Mouse (Mus musculus) ES-Bruce4 (cell line): ENCODE measurements around the gene Asb8. TPM values are rescaled to one million over a fixed set of nuclear protein-coding genes. Genes with fewer than 3 reads are reported as not detected.
A peak's percentile ranks its signal among the peaks of the same experiment; 100 is the strongest.

Experiments
- H3K27ac ChIP-seq: 2 replicates; pipeline ENCODE4 v1.5.1; 2012; ENCODE audit warnings: low read length, inconsistent platforms; ENCODE audit not compliant: insufficient read depth
- H3K27me3 ChIP-seq: 2 replicates; pipeline ENCODE4 v1.6.1; 2012; ENCODE audit warnings: mild to moderate bottlenecking, low read length, inconsistent platforms; ENCODE audit not compliant: control insufficient read depth, poor library complexity, insufficient read depth, severe bottlenecking
- H3K36me3 ChIP-seq: 2 replicates; pipeline ENCODE4 v1.6.1; 2012; ENCODE audit warnings: inconsistent platforms, mild to moderate bottlenecking, low read length, moderate library complexity; ENCODE audit not compliant: control insufficient read depth, poor library complexity, insufficient read depth, severe bottlenecking
- H3K4me1 ChIP-seq: one replicate; pipeline ENCODE4 v1.8.1; 2011; ENCODE audit warnings: low read length; ENCODE audit not compliant: control insufficient read depth, insufficient read depth
- H3K4me3 ChIP-seq: 2 replicates; pipeline ENCODE4 v1.5.1; 2011; ENCODE audit warnings: low read depth, mild to moderate bottlenecking, low read length
- H3K9ac ChIP-seq: 2 replicates; pipeline ENCODE4 v1.6.1; 2012; ENCODE audit warnings: low read depth, mild to moderate bottlenecking, inconsistent platforms; ENCODE audit not compliant: poor library complexity, severe bottlenecking
- H3K9me3 ChIP-seq: replicated peaks from 2 replicates; pipeline ENCODE4 v1.6.1; 2012; ENCODE audit warnings: mild to moderate bottlenecking, low read length, inconsistent platforms; ENCODE audit not compliant: control insufficient read depth, poor library complexity, insufficient read depth, severe bottlenecking
- CTCF ChIP-seq: IDR thresholded peaks from one replicate; pipeline ENCODE4 v1.8.1; 2011; ENCODE audit warnings: low read depth, low read length
- EP300 ChIP-seq: IDR thresholded peaks from 2 replicates; pipeline ENCODE4 v1.6.1; 2011; ENCODE audit warnings: low read depth, low read length; ENCODE audit not compliant: insufficient read depth
- POLR2A ChIP-seq: IDR thresholded peaks from one replicate; pipeline ENCODE4 v1.8.1; 2011; ENCODE audit warnings: low read length; ENCODE audit not compliant: insufficient read depth
- polyA plus RNA-seq: library from polyadenylated mRNA; stranded (reverse); fragments of >200 nt; gene quantifications from 2 replicates; pipeline ENCODE4 v1.2.4, GENCODE M21; 2011; ENCODE audit warnings: low read depth; ENCODE audit not compliant: missing spikeins, insufficient read depth, insufficient read length

The Asb8 gene
- polyA plus RNA-seq, 1 experiment = 34.7 TPM

GRCm38 (mm10) chr15:98170917-98171316 lies 5.5 kb upstream of the Asb8 start:
- no peak overlapping the region for H3K4me3 ChIP-seq
- no peaks in the 10 kb centered on the region for H3K36me3 ChIP-seq
- no peaks in the 10 kb centered on the region for H3K27me3 ChIP-seq
- 0 out of 2 replicates have a peak, but pooled peaks cover 4% of the 10 kb centered on the region for H3K9me3 ChIP-seq
- H3K4me1 ChIP-seq = no peaks in the 10 kb centered on the region
- H3K9ac ChIP-seq = no peak overlapping the region
- TF ChIP-seq POLR2A (no peak), CTCF (no peak), EP300 (no peak)
- H3K27ac ChIP-seq = no peak overlapping the region

- no peaks in the 10 kb centered on the region for H3K27me3 ChIP-seq
- H3K9me3 ChIP-seq = 0 out of 2 replicates have a peak, but pooled peaks cover 4% of the 10 kb centered on the region
- no peak overlapping the region for H3K27ac ChIP-seq
- TF ChIP-seq EP300 (no peak), POLR2A (no peak), CTCF (no peak)
- no peaks in the 10 kb centered on the region for H3K36me3 ChIP-seq
- no peak overlapping the region for H3K9ac ChIP-seq
- H3K4me3 ChIP-seq = no peak overlapping the region
- no peaks in the 10 kb centered on the region for H3K4me1 ChIP-seq
Observed at GRCm38 (mm10) chr15:98170365-98170764, 4.9 kb upstream of the Asb8 start.

GRCm38 (mm10) chr15:98168622-98169004 lies 3.2 kb upstream of the Asb8 start:
- Histone ChIP-seq H3K4me3 (peak overlapping the region; percentile 63), H3K9me3 (0 out of 2 replicates have a peak, but pooled peaks cover under 1% of the 10 kb centered on the region), H3K36me3 (no peaks in the 10 kb centered on the region), H3K4me1 (no peaks in the 10 kb centered on the region), H3K9ac (no peak overlapping the region), H3K27me3 (no peaks in the 10 kb centered on the region), H3K27ac (no peak overlapping the region)
- TF ChIP-seq CTCF (no peak), POLR2A (no peak), EP300 (no peak)

GRCm38 (mm10) chr15:98167645-98168621 lies 2.5 kb upstream of the Asb8 start:
- no peaks in the 10 kb centered on the region for H3K9me3 ChIP-seq
- no peaks in the 10 kb centered on the region for H3K36me3 ChIP-seq
- H3K4me1 ChIP-seq = no peaks in the 10 kb centered on the region
- peak overlapping the region; percentile 63 for H3K4me3 ChIP-seq
- TF ChIP-seq EP300 (no peak), POLR2A (no peak), CTCF (no peak)
- no peak overlapping the region for H3K9ac ChIP-seq
- H3K27ac ChIP-seq = no peak overlapping the region
- H3K27me3 ChIP-seq = no peaks in the 10 kb centered on the region

GRCm38 (mm10) chr15:98166963-98167644 lies 1.7 kb upstream of the Asb8 start, which contains the start of gene Ccdc184:
Gene Ccdc184, plus strand, starts transcription at chr15:98167158.
- no peak for TF ChIP-seq POLR2A
- TF ChIP-seq CTCF = no peak
- no peak for TF ChIP-seq EP300
- Histone ChIP-seq H3K9me3 (no peaks in the 10 kb centered on the region), H3K4me3 (peak within 1 kb of the TSS; percentile 63), H3K36me3 (no peaks in the 10 kb centered on the region), H3K4me1 (no peaks in the 10 kb centered on the region), H3K27me3 (no peaks in the 10 kb centered on the region), H3K27ac (no peak within 1 kb of the TSS), H3K9ac (no peak within 1 kb of the TSS)

- TF ChIP-seq CTCF (no peak), EP300 (no peak), POLR2A (no peak)
- H3K9me3 ChIP-seq = no peaks in the 10 kb centered on the region
- no peak overlapping the region for H3K4me3 ChIP-seq
- no peaks in the 10 kb centered on the region for H3K36me3 ChIP-seq
- H3K27me3 ChIP-seq = no peaks in the 10 kb centered on the region
- no peak overlapping the region for H3K9ac ChIP-seq
- H3K4me1 ChIP-seq = no peaks in the 10 kb centered on the region
- H3K27ac ChIP-seq = no peak overlapping the region
Observed at GRCm38 (mm10) chr15:98162561-98162960, 2.9 kb downstream of the Asb8 start.
